Mouse (Mus musculus) lung, postnatal 0 days (tissue): ENCODE data around the gene Mmachc. TPM values are rescaled to one million over a fixed set of nuclear protein-coding genes. Genes with fewer than 3 reads are reported as not detected.
"Not testable (repeated sequence)": the region's sequence is repeated elsewhere in the genome, so short reads cannot be mapped to it uniquely, and the experiment has no call there.

Experiments used
- ATAC-seq: fragments of 200-750 bp; cut with Nextera tagmentation; 2 replicates; pipeline ENCODE4 v1.8.0; 2017; ENCODE audit warnings: moderate library complexity
- DNase-seq: peaks from one replicate; pipeline ENCODE4 v3.0.0-alpha.2; 2016; ENCODE audit warnings: low spot score
- H3K27ac ChIP-seq: fragments of 300-500 bp; sonication (generic); 2 replicates; pipeline ENCODE4 v1.5.1; 2014; ENCODE audit warnings: antibody characterized with exemption, mild to moderate bottlenecking, low read length, mixed read lengths
- H3K27me3 ChIP-seq: fragments of 300-500 bp; sonication (generic); replicated peaks from 2 replicates; pipeline ENCODE4 v1.6.1; 2014; ENCODE audit warnings: low read length, mixed read lengths; ENCODE audit not compliant: insufficient read depth
- H3K36me3 ChIP-seq: fragments of 300-500 bp; sonication (generic); 2 replicates; pipeline ENCODE4 v1.6.1; 2014; ENCODE audit warnings: low read length, mixed read lengths; ENCODE audit not compliant: insufficient read depth
- H3K4me1 ChIP-seq: fragments of 300-500 bp; sonication (generic); 2 replicates; pipeline ENCODE4 v1.6.1; 2014; ENCODE audit warnings: antibody characterized with exemption, low read depth, low read length, mixed read lengths; ENCODE audit not compliant: insufficient read depth
- H3K4me2 ChIP-seq: fragments of 300-500 bp; sonication (generic); replicated peaks from 2 replicates; pipeline ENCODE4 v1.6.1; 2014; ENCODE audit warnings: low read depth, mild to moderate bottlenecking, low read length, moderate library complexity, mixed read lengths
- H3K4me3 ChIP-seq: fragments of 300-500 bp; sonication (generic); 2 replicates; pipeline ENCODE4 v1.5.1; 2014; ENCODE audit warnings: low read depth, low read length
- H3K9ac ChIP-seq: fragments of 300-500 bp; sonication (generic); replicated peaks from 2 replicates; pipeline ENCODE4 v1.6.1; 2014; ENCODE audit warnings: low read depth, mild to moderate bottlenecking
- H3K9me3 ChIP-seq: fragments of 300-500 bp; sonication (generic); 2 replicates; pipeline ENCODE4 v1.6.1; 2016; ENCODE audit warnings: low read length, mixed read lengths
- CTCF ChIP-seq: IDR thresholded peaks from 2 replicates; pipeline ENCODE4 v1.5.1; 2016; ENCODE audit warnings: antibody characterized with exemption, mild to moderate bottlenecking
- EP300 ChIP-seq: IDR thresholded peaks from 2 replicates; pipeline ENCODE4 v1.6.1; 2016; ENCODE audit warnings: antibody characterized with exemption, mild to moderate bottlenecking, control low read depth
- WGBS: fragments of 180-500 bp; shearing (Covaris S2); extraction: QIAGEN DNeasy Blood & Tissue Kit; methylation state at CpG from one replicate; pipeline ENCODE4 v1.1.7; 2014; 5-methylcytosine and 5-hydroxymethylcytosine counted together
- polyA plus RNA-seq: library from polyadenylated mRNA; unstranded; fragments of >200 nt; fragmentation: Nextera tagmentation; extraction: Ambion mirVana; gene quantifications from 2 replicates; pipeline ENCODE4 v1.2.1, GENCODE M21; 2015

Gene Mmachc
- polyA plus RNA-seq, 1 experiment from 2014 or later: 7.1 TPM

DNA sequence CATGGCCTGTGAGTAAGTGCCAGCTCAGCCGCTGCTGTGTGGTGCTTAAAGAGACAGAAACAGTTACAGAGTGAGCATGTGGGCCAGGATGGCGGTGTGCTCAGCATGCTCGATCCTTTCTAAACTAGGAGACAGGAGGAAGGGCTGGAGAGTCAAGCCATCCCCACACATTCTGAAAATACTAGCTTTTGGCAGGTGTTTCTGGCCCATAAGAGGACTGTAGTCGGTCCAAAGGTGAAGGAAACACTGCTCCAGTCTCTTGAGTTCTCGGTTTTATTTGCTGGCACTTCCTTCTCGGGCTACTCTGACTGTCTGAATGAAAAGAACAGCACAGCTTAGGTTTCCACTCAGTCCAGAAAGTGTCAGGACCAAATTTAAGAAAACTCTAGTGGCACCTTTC lies 47.4 kb downstream of the Mmachc start:
- Histone ChIP-seq H3K9me3 (no peaks in the 10 kb centered on the region), H3K4me3 (no peak overlapping the region), H3K9ac (no peak overlapping the region), H3K36me3 (no peaks in the 10 kb centered on the region), H3K27ac (no peak overlapping the region), H3K4me1 (no peaks in the 10 kb centered on the region), H3K27me3 (no peaks in the 10 kb centered on the region), H3K4me2 (no peak overlapping the region)
- ATAC-seq (no peak), DNase-seq (no peak)
- TF ChIP-seq EP300 (no peak), CTCF (no peak)
- 51% methylated on average over 6 of the region's 6 CpGs for WGBS

DNA sequence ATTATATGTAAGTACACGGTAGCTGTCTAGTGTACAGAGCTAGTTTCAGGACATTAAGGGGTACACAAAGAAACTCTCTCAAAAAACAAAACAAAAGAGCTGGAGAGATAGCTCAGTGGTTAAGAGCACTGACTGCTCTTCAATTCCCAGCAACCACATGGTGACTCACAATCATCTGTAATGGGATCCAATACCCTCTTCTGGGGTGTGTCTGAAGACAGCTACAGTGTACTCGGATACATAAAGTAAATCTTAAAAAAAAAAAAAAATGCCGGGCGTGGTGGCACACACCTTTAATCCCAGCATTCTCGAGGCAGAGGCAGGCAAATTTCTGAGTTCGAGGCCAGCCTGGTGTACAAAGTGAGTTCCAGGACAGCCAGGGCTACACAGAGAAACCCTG lies 48.3 kb downstream of the Mmachc start:
- not testable (repeated sequence) for H3K27me3 ChIP-seq, H3K36me3 ChIP-seq, H3K4me1 ChIP-seq, H3K9me3 ChIP-seq, DNase-seq, H3K4me2 ChIP-seq, H3K9ac ChIP-seq, H3K4me3 ChIP-seq, H3K27ac ChIP-seq
- 67% methylated on average over 6 of the region's 6 CpGs for WGBS
- peak; percentile 8; the same call in 1 of the 2 replicates for ATAC-seq

DNA sequence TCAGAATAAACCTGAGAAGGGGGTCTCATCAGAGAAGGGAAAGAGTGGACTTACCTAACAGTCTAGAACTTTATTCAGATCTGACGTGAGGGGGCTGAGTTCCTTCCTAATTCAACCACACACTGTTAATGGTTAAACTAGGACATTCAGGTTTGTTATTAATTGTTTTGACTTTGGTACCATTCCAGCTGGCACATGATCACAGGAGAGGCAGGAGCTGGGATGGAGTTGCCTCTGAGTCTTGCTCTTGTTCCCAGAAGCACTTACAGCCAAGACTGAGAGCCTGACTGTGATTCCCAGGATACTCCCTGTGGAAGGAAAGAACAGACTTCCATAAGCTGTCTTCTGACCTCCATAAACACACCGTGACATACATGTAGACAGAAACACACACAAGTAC lies 48.7 kb downstream of the Mmachc start:
- no peak overlapping the region for H3K4me3 ChIP-seq
- no peak overlapping the region for H3K27ac ChIP-seq
- H3K27me3 ChIP-seq: no peaks in the 10 kb centered on the region
- DNase-seq: peak; percentile 85
- H3K4me2 ChIP-seq: no peak overlapping the region
- ATAC-seq: peak; percentile 89
- no peaks in the 10 kb centered on the region for H3K9me3 ChIP-seq
- WGBS: 19% methylated on average over 2 of the region's 2 CpGs
- H3K9ac ChIP-seq: no peak overlapping the region
- H3K36me3 ChIP-seq: no peaks in the 10 kb centered on the region
- H3K4me1 ChIP-seq: no peaks in the 10 kb centered on the region
- TF ChIP-seq EP300 (peak; percentile 68), CTCF (no peak)

DNA sequence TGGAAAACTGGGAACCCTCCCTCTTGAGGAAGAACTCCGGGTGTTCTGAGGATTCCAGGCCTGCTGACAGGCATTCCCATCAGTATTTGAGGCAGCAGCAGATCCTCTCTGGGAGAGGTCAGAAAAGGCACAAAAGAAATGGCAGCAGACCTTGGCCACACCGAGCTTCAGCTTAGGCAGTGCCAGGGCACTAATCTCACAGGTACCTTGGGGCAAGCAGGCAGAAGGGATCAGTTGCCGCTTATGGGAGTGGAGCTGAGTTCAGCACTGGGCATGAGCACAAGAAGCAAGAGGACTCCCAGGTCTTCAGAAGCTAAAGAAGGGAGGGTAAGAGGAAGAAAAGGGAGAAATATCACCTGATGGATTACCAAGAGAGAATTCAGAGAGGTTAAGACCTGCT lies 50.2 kb downstream of the Mmachc start:
- no peak overlapping the region for H3K27ac ChIP-seq
- no peaks in the 10 kb centered on the region for H3K36me3 ChIP-seq
- H3K4me1 ChIP-seq: no peaks in the 10 kb centered on the region
- H3K9me3 ChIP-seq: no peaks in the 10 kb centered on the region
- WGBS: 50% methylated on average over 3 of the region's 3 CpGs
- DNase-seq (no peak), ATAC-seq (no peak)
- H3K27me3 ChIP-seq: no peaks in the 10 kb centered on the region
- no peak for TF ChIP-seq CTCF
- H3K4me3 ChIP-seq: no peak overlapping the region
- no peak overlapping the region for H3K9ac ChIP-seq
- no peak overlapping the region for H3K4me2 ChIP-seq

DNA sequence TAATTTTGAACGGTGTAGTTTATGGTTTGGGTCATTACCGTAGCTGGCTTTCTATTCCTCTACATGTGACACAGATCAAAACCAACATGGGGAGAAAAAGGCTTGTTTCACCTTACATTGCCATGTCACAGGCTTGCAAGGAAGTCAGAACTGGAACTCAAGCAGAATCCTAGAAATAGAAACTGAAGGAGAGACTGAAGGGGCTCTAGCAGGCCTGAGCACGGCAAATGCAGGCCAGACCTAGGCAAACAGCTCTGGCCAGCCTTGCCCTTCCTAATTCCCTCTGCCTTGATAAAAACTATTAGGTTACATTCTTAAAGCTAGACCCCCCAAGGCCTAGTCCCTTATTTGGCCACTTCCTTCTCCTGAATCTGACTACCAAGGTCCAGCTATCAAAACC lies 52.5 kb downstream of the Mmachc start:
- WGBS: 59% methylated on average over 3 of the region's 3 CpGs
- ATAC-seq: no peak

DNA sequence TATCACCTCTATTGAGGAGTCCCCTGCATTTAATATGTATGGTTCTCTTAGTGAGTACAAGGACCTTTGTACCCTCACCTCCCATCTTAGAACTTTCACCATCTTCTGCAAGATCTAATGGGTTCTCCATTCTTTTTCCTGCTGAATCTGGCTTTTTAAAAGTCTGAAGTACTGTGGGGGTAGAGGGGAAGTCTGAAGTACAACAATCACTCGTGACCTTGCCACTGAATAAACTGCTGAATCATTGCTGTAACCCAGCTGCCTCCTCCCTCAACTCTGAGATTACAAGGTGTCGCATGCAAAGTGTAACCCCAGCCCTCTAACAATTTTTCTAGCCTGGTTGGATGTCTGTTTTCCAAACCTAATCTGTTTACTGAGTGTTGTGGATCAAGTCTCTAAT lies 53.1 kb downstream of the Mmachc start:
- Histone ChIP-seq H3K9ac (no peak overlapping the region), H3K9me3 (no peaks in the 10 kb centered on the region), H3K27me3 (no peaks in the 10 kb centered on the region), H3K4me3 (no peak overlapping the region), H3K4me2 (no peak overlapping the region), H3K4me1 (peaks cover 3% of the 10 kb centered on the region; the same call in 1 of the 2 replicates), H3K27ac (no peak overlapping the region), H3K36me3 (no peaks in the 10 kb centered on the region)
- 32% methylated on average over 2 of the region's 2 CpGs for WGBS
- TF ChIP-seq EP300 (peak; percentile 31; the same call in 1 of the 2 replicates), CTCF (no peak)
- no peak for ATAC-seq
- peak; percentile 59 for DNase-seq

More for the DNA sequence above, 52.5 kb downstream of the Mmachc start:
- no peaks in the 10 kb centered on the region; the same call in 1 of the 2 replicates for H3K4me1 ChIP-seq
- no peak overlapping the region for H3K9ac ChIP-seq
- no peaks in the 10 kb centered on the region for H3K27me3 ChIP-seq
- no peaks in the 10 kb centered on the region for H3K9me3 ChIP-seq
- no peak for DNase-seq
- TF ChIP-seq EP300 (no peak), CTCF (no peak)
- no peak overlapping the region for H3K4me3 ChIP-seq
- H3K36me3 ChIP-seq: no peaks in the 10 kb centered on the region
- 0 out of 2 replicates have a peak overlapping the region, but pooled peaks have one; percentile 1 for H3K27ac ChIP-seq
- no peak overlapping the region for H3K4me2 ChIP-seq

DNA sequence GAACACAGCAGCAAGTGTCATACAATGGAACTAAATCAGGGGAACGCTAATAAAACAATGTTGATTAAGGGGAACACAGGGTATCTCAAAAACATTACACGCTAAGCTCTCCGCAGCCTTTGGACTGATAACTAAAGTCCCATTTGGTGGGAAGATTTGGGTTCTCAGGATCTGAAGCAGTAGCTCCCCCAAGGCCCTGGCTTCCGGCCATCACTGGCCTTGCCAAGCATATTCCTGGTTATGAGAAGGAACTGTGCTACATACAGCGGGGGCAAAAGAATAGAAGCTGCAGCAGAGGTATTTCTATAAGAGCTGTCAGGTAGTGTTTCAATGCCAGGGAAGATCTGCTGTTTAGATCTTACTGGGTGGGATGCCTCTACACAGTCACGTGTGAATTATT lies 55.0 kb downstream of the Mmachc start:
- TF ChIP-seq EP300 (no peak), CTCF (no peak)
- no peak overlapping the region for H3K4me3 ChIP-seq
- no peaks in the 10 kb centered on the region for H3K36me3 ChIP-seq
- H3K4me1 ChIP-seq: peaks cover 5% of the 10 kb centered on the region; the same call in 1 of the 2 replicates
- H3K27ac ChIP-seq: no peak overlapping the region
- no peak overlapping the region for H3K9ac ChIP-seq
- ATAC-seq: no peak
- WGBS: 80% methylated on average over 6 of the region's 6 CpGs
- H3K27me3 ChIP-seq: no peaks in the 10 kb centered on the region
- no peaks in the 10 kb centered on the region for H3K9me3 ChIP-seq
- DNase-seq: no peak
- H3K4me2 ChIP-seq: no peak overlapping the region

Other genes with a start within 250 kb of the Mmachc start
- 5.9 and 7.1 TPM in 2 replicates for gene Mast2, start 244.2 kb downstream of the Mmachc start, polyA plus RNA-seq
- gene Ipp, start 200.9 kb downstream of the Mmachc start, polyA plus RNA-seq: 6.7 and 7.4 TPM in 2 replicates
- gene Tmem69, start 152.5 kb downstream of the Mmachc start, polyA plus RNA-seq: 10.3 and 10.7 TPM in 2 replicates
- 34.2 and 37.1 TPM in 2 replicates for gene Gpbp1l1, start 150.7 kb downstream of the Mmachc start, polyA plus RNA-seq
- gene Ccdc17, start 111.8 kb downstream of the Mmachc start, polyA plus RNA-seq: 46.2 and 47.5 TPM in 2 replicates
- gene Nasp, start 80.5 kb downstream of the Mmachc start, polyA plus RNA-seq: 22.5 and 24.5 TPM in 2 replicates
- 699 and 734 TPM in 2 replicates for gene Akr1a1, start 56.7 kb downstream of the Mmachc start, polyA plus RNA-seq
- 1,065 and 1,091 TPM in 2 replicates for gene Prdx1, start 22.9 kb downstream of the Mmachc start, polyA plus RNA-seq
- gene Ccdc163, start 103 bp upstream of the Mmachc start, polyA plus RNA-seq: 17.3 and 21.9 TPM in 2 replicates
- 4.0 and 4.3 TPM in 2 replicates for gene Tesk2, start 12.5 kb upstream of the Mmachc start, polyA plus RNA-seq
- gene Toe1, start 99.2 kb upstream of the Mmachc start, polyA plus RNA-seq: 19.6 and 20.7 TPM in 2 replicates
- gene Mutyh, start 99.3 kb upstream of the Mmachc start, polyA plus RNA-seq: 3.1 and 4.4 TPM in 2 replicates
- 0.10 and 0.25 TPM in 2 replicates for gene Hpdl, start 113.3 kb upstream of the Mmachc start, polyA plus RNA-seq
- 0.37 and 0.38 TPM in 2 replicates for gene Zswim5, start 169.0 kb upstream of the Mmachc start, polyA plus RNA-seq